Mouse (Mus musculus) erythroblast, embryonic 14.5 days (primary cell): Measurements from ENCODE around the gene Fat3.

Experiments used
- GATA1 ChIP-seq: IDR thresholded peaks from 2 replicates; pipeline ENCODE4 v1.6.1; 2012; ENCODE audit warnings: low read length, inconsistent platforms, mixed read lengths
- TAL1 ChIP-seq: IDR thresholded peaks from 3 replicates; pipeline ENCODE4 v1.6.1; 2012; ENCODE audit warnings: low read length, inconsistent platforms, mixed read lengths

GRCm38 (mm10) chr9:16486229-16486628 is 14.9 kb downstream of the Fat3 start:
- TF ChIP-seq GATA1 = no peak
- TF ChIP-seq TAL1 = no peak
